Mouse (Mus musculus) limb, embryonic 10.5 days (tissue): ENCODE measurements around the gene Zscan25. TPM values are rescaled to one million over a fixed set of nuclear protein-coding genes. Genes with fewer than 3 reads are reported as not detected.
"Not testable (repeated sequence)": the region's sequence is repeated elsewhere in the genome, so short reads cannot be mapped to it uniquely, and the experiment has no call there.

Experiments
- DNase-seq: peaks from one replicate; pipeline ENCODE4 v3.0.0-alpha.2; 2017; ENCODE audit warnings: low spot score
- H3K27ac ChIP-seq: fragments of 300-500 bp; sonication (generic); 2 replicates; pipeline ENCODE4 v1.5.1; 2016; ENCODE audit warnings: mild to moderate bottlenecking
- H3K27me3 ChIP-seq: fragments of 300-500 bp; sonication (generic); 2 replicates; pipeline ENCODE4 v1.6.1; 2016; ENCODE audit warnings: low read depth, mild to moderate bottlenecking; ENCODE audit not compliant: poor library complexity, severe bottlenecking
- H3K36me3 ChIP-seq: fragments of 300-500 bp; sonication (generic); 2 replicates; pipeline ENCODE4 v1.6.1; 2016; ENCODE audit warnings: mild to moderate bottlenecking, moderate library complexity
- H3K4me1 ChIP-seq: fragments of 300-500 bp; sonication (generic); 2 replicates; pipeline ENCODE4 v1.6.1; 2016
- H3K4me3 ChIP-seq: fragments of 300-500 bp; sonication (generic); 2 replicates; pipeline ENCODE4 v1.5.1; 2016; ENCODE audit warnings: mild to moderate bottlenecking, moderate library complexity
- H3K9me3 ChIP-seq: fragments of 300-500 bp; sonication (generic); replicated peaks from 2 replicates; pipeline ENCODE4 v1.6.1; 2016; ENCODE audit warnings: mild to moderate bottlenecking
- WGBS: fragments of 180-500 bp; shearing (Covaris S2); methylation state at CpG from one replicate; pipeline ENCODE4 v1.1.7; 2016; 5-methylcytosine and 5-hydroxymethylcytosine counted together
- polyA plus RNA-seq: library from polyadenylated mRNA; unstranded; fragments of >200 nt; fragmentation: Nextera tagmentation; extraction: Ambion mirVana; gene quantifications from 2 replicates; pipeline ENCODE4 v1.2.1, GENCODE M21; 2016

Gene Zscan25
- polyA plus RNA-seq, 1 experiment from 2014 or later: 0.43 TPM

DNA sequence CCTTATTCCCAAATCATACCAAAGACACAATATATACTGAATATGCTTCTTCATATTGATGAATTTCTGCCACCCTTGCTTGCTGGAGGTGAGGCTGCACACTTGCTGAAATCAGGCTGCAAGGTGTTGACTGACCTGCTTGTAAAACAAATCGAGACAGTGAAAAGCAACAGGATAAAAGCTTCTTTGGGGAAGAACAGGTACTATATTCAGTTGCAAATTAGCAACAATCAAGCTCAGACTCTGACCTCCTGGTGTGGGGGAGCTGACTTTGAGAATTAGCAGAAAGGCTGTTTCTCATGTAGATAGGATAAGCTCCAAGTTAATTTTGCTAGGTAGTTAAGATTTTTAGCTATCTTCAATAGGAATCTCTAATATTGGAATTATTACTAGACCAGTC is 22.1 kb downstream of the Zscan25 start:
- Histone ChIP-seq H3K36me3 (no peaks in the 10 kb centered on the region), H3K27me3 (no peaks in the 10 kb centered on the region), H3K27ac (no peak overlapping the region), H3K9me3 (no peaks in the 10 kb centered on the region), H3K4me1 (no peaks in the 10 kb centered on the region), H3K4me3 (no peak overlapping the region)
- DNase-seq: no peak
- 80% methylated on average over 1 of the region's 1 CpGs for WGBS

DNA sequence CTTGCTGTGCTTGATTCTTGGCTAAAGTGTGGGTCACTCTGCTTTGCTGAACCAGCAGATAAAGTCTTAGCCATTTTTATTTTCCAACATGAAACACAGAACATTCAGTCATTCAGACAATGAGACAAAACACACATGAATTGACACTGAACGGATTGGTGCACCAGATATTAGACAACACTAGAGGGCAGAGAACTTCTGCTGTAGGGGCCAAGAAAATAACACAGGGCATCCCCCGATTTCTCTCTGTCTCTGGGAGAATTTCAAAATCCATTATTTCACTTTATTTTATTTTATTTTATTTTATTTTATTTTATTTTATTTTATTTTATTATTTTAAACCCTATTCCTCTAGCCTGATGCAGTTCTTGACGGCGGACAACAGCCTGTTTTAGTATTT is 26.7 kb downstream of the Zscan25 start:
- not testable (repeated sequence) for H3K9me3 ChIP-seq, H3K36me3 ChIP-seq, H3K27me3 ChIP-seq, H3K4me3 ChIP-seq, H3K4me1 ChIP-seq, DNase-seq, H3K27ac ChIP-seq
- 93% methylated on average over 4 of the region's 4 CpGs for WGBS

GRCm38 (mm10) chr5:145307811-145308210 is 27.5 kb downstream of the Zscan25 start:
- not testable (repeated sequence) for H3K4me1 ChIP-seq, H3K36me3 ChIP-seq, H3K27me3 ChIP-seq, DNase-seq, H3K27ac ChIP-seq, H3K9me3 ChIP-seq, H3K4me3 ChIP-seq
- 83% methylated on average over 3 of the region's 3 CpGs for WGBS

- Histone ChIP-seq H3K36me3 (no peaks in the 10 kb centered on the region), H3K27ac (no peak overlapping the region), H3K4me3 (no peak overlapping the region), H3K4me1 (no peaks in the 10 kb centered on the region), H3K27me3 (no peaks in the 10 kb centered on the region), H3K9me3 (no peaks in the 10 kb centered on the region)
- no peak for DNase-seq
Measured at GRCm38 (mm10) chr5:145313845-145314244, 33.5 kb downstream of the Zscan25 start.

- H3K27me3 ChIP-seq: no peaks in the 10 kb centered on the region
- H3K27ac ChIP-seq: no peak overlapping the region
- WGBS: 91% methylated on average over 1 of the region's 1 CpGs
- no peaks in the 10 kb centered on the region for H3K4me1 ChIP-seq
- DNase-seq: no peak
- peaks cover 2% of the 10 kb centered on the region; the same call in 1 of the 2 replicates for H3K9me3 ChIP-seq
- no peak overlapping the region for H3K4me3 ChIP-seq
- no peaks in the 10 kb centered on the region for H3K36me3 ChIP-seq
Measured at GRCm38 (mm10) chr5:145317141-145317540, 36.8 kb downstream of the Zscan25 start.

DNA sequence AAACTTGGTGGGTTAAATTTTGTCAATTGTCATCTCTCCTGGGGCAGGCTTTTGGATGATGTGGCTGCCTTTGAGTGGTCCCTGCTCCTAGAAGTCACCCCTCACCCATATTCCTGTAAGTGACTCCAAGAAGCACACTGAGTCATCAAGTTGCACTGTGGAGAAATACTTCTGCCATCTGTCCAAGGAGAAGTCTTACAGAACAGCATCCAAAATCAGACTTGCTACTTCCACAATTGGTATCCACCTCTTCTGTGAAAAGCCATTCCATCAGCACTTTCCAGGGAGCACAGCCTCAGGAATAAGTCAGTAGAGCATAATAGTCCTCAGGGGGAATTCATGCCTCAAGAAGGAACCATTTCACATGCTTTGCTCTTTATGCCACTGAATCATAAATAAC is 58.5 kb downstream of the Zscan25 start:
- not testable (repeated sequence) for H3K4me1 ChIP-seq, H3K36me3 ChIP-seq, H3K9me3 ChIP-seq, H3K4me3 ChIP-seq, DNase-seq, H3K27ac ChIP-seq, H3K27me3 ChIP-seq

Other genes with a start within 250 kb of the Zscan25 start
- gene Gm4871, start 247.7 kb upstream of the Zscan25 start, polyA plus RNA-seq: not detected in 2 replicates
- gene 1700018F24Rik, start 237.5 kb upstream of the Zscan25 start, polyA plus RNA-seq: not detected in 2 replicates
- gene Arpc1a, start 196.7 kb upstream of the Zscan25 start, polyA plus RNA-seq: 111 and 125 TPM in 2 replicates
- gene Kpna7, start 196.5 kb upstream of the Zscan25 start, polyA plus RNA-seq: not detected in 2 replicates
- gene Arpc1b, start 166.3 kb upstream of the Zscan25 start, polyA plus RNA-seq: 148 and 161 TPM in 2 replicates
- gene Pdap1, start 140.3 kb upstream of the Zscan25 start, polyA plus RNA-seq: 133 and 154 TPM in 2 replicates
- 277 and 305 TPM in 2 replicates for gene Bud31, start 140.1 kb upstream of the Zscan25 start, polyA plus RNA-seq
- gene Ptcd1, start 113.4 kb upstream of the Zscan25 start, polyA plus RNA-seq: 18.4 and 21.8 TPM in 2 replicates
- gene Cpsf4, start 113.3 kb upstream of the Zscan25 start, polyA plus RNA-seq: 90.8 and 93.9 TPM in 2 replicates
- gene Atp5j2, start 88.4 kb upstream of the Zscan25 start, polyA plus RNA-seq: 530 and 569 TPM in 2 replicates
- gene Zkscan14, start 78.6 kb upstream of the Zscan25 start, polyA plus RNA-seq: 6.6 and 7.3 TPM in 2 replicates
- 16.2 and 20.9 TPM in 2 replicates for gene Zkscan5, start 75.9 kb upstream of the Zscan25 start, polyA plus RNA-seq
- 26.0 and 31.2 TPM in 2 replicates for gene Zfp655, start 48.8 kb upstream of the Zscan25 start, polyA plus RNA-seq
- gene Cyp3a57, start 64.8 kb downstream of the Zscan25 start, polyA plus RNA-seq: not detected in 2 replicates
- gene Cyp3a16, start 189.2 kb downstream of the Zscan25 start, polyA plus RNA-seq: not detected in 2 replicates